Mouse (Mus musculus) G1E (cell line): ENCODE results near the gene Safb2.

Experiments
- CTCF ChIP-seq: IDR thresholded peaks from 2 replicates; pipeline ENCODE4 v1.5.1; 2012; ENCODE audit warnings: low read depth, low read length, inconsistent platforms, mixed read lengths
- GATA1 ChIP-seq: IDR thresholded peaks from 2 replicates; pipeline ENCODE4 v1.6.1; 2012; ENCODE audit warnings: borderline replicate concordance, low read length, inconsistent platforms, mixed read lengths
- GATA2 ChIP-seq: IDR thresholded peaks from 2 replicates; pipeline ENCODE4 v1.6.1; 2012; ENCODE audit warnings: low read depth, low read length, inconsistent platforms, borderline replicate concordance
- POLR2AphosphoS5 ChIP-seq: IDR thresholded peaks from 2 replicates; pipeline ENCODE4 v1.6.1; 2012; ENCODE audit warnings: low read depth, low read length, inconsistent platforms; ENCODE audit not compliant: insufficient replicate concordance
- TAL1 ChIP-seq: conservative IDR thresholded peaks from 2 replicates; pipeline ENCODE4 v1.6.1; 2012; ENCODE audit warnings: low read depth, low read length, inconsistent platforms, mixed read lengths

DNA sequence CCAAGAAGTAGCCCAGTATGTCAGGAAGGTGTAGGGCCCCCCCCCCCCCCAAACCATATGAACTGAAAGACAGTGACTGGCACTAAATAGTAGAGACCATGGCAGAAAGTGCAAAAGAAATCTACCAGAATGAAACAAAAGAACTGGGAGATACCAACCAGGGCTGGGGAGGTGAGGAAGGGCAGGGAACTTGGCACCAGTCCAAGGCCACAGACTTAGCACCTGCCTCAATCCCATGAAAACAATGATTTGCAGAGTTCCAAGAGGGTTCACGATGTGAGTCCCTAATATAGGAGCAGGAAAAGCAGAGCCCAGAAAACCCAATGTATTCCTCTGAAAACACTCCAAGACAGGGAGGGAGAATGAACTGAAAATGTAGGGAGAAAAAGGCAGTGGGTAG, 12.2 kb downstream of the Safb2 start:
- TF ChIP-seq GATA1 (no peak), CTCF (no peak), TAL1 (no peak), GATA2 (no peak), POLR2AphosphoS5 (no peak)
